Mouse (Mus musculus) C2C12 (cell line): ENCODE data around the gene Map9. TPM values are rescaled to one million over a fixed set of nuclear protein-coding genes. Genes with fewer than 3 reads are reported as not detected.
"Not testable (repeated sequence)": the region's sequence is repeated elsewhere in the genome, so short reads cannot be mapped to it uniquely, and the experiment has no call there.

ENCODE experiments used
- H3K27me3 ChIP-seq: one replicate; pipeline ENCODE4 v1.6.1; 2011; ENCODE audit not compliant: control insufficient read depth, insufficient read depth, insufficient read length
- H3K36me3 ChIP-seq: one replicate; pipeline ENCODE4 v1.6.1; 2011; ENCODE audit not compliant: control insufficient read depth, insufficient read depth
- H3K4me3 ChIP-seq: one replicate; pipeline ENCODE4 v1.5.1; 2011; ENCODE audit warnings: mild to moderate bottlenecking, control low read depth; ENCODE audit not compliant: poor library complexity, insufficient read depth, severe bottlenecking
- H3K79me2 ChIP-seq: one replicate; pipeline ENCODE4 v1.6.1; 2011; ENCODE audit not compliant: control insufficient read depth, insufficient read depth
- H3K79me3 ChIP-seq: one replicate; pipeline ENCODE4 v1.6.1; 2011; ENCODE audit warnings: low read depth, control low read depth
- H3ac ChIP-seq: one replicate; pipeline ENCODE3; 2011; ENCODE audit warnings: low read depth; ENCODE audit not compliant: control insufficient read depth, insufficient read length
- CEBPB ChIP-seq: IDR thresholded peaks from one replicate; pipeline ENCODE4 v1.6.1; 2011; ENCODE audit warnings: low read depth, mild to moderate bottlenecking, control low read depth, moderate library complexity
- CTCF ChIP-seq: IDR thresholded peaks from one replicate; pipeline ENCODE4 v1.5.1; 2011; ENCODE audit not compliant: control insufficient read depth, insufficient read depth, insufficient read length
- FOSL1 ChIP-seq: IDR thresholded peaks from one replicate; pipeline ENCODE4 v1.8.0; 2011; ENCODE audit warnings: mild to moderate bottlenecking, low read length; ENCODE audit not compliant: poor library complexity, insufficient read depth, severe bottlenecking
- MAX ChIP-seq: IDR thresholded peaks from one replicate; pipeline ENCODE4 v1.6.1; 2011; ENCODE audit warnings: mild to moderate bottlenecking, control low read depth
- MYOD1 ChIP-seq: IDR thresholded peaks from one replicate; pipeline ENCODE4 v1.6.1; 2011; ENCODE audit warnings: low read depth; ENCODE audit not compliant: control insufficient read depth, insufficient read length
- MYOG ChIP-seq: IDR thresholded peaks from one replicate; pipeline ENCODE4 v1.6.1; 2011; ENCODE audit not compliant: control insufficient read depth, insufficient read length; ENCODE audit errors: extremely low read depth
- USF1 ChIP-seq: IDR thresholded peaks from one replicate; pipeline ENCODE4 v1.6.1; 2011; ENCODE audit warnings: low read depth, mild to moderate bottlenecking, control low read depth, moderate library complexity
- long read RNA-seq, 2 experiments: library from polyadenylated mRNA; unstranded; transcript quantifications; one replicate each; pipeline ENCODE4 v2.0.0; 2019 to 2020
- polyA plus RNA-seq: library from polyadenylated mRNA; unstranded; fragments of >200 nt; fragmentation: generic; extraction: Trizol; gene quantifications from one replicate; pipeline ENCODE4 v1.2.1, GENCODE M21; 2012; ENCODE audit warnings: missing spikeins

Map9 gene
- polyA plus RNA-seq, result 0.56 TPM
- long read RNA-seq, experiment 1, partial matches to known transcripts, result 1 of 1 reads
- long read RNA-seq, experiment 1, other reads (novel, unspliced or antisense), result 0 of 1 reads
- long read RNA-seq, experiment 2, partial matches to known transcripts, result 2 of 2 reads
- long read RNA-seq, experiment 2, other reads (novel, unspliced or antisense), result 0 of 2 reads

DNA sequence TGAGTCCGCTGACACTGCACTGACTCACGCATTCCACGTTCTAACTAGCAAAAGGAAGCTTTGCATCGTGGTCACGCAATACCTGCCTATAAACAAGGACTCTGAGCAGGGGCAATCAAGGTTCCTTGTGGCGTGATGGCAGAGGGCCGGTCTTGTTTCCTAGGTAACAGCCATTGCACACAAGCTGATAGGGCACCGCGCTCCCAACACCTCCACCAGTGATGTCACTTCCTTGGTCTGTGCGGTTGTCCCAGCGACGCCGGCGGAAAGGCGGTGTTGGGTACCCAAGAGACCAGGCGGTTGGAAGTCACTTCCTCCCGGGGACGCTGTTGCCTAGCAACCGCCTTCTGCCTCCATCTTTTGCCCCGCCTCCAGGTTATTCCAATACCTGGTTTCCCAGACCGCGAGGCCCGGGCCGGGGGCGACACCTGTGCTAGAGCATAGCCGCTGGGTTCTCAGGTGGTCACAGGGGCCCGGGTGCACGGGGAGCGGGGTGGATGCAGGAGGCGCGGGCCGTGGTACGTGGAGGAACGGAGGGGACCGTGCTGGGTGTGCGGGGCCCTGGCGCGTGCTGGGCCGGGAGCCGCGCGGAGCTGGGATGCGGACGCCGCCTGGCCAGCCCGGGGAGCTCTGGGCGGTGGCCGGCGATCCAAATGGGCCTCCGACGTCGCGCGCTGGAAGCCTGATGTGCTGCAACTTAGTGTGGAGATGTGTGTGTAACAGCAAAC is at the start of gene Map9:
Gene Map9, plus strand, starts transcription at position 248 of the 728 bp plus-strand sequence.
- Histone ChIP-seq H3K36me3 (no peaks in the 10 kb centered on the region), H3K79me2 (no peaks in the 10 kb centered on the region), H3K27me3 (no peaks in the 10 kb centered on the region), H3K4me3 (peak within 1 kb of the TSS; percentile 63), H3ac (peak within 1 kb of the TSS; percentile 61), H3K79me3 (no peaks in the 10 kb centered on the region)
- no peak for TF ChIP-seq USF1
- no peak for TF ChIP-seq FOSL1
- no peak for TF ChIP-seq MYOD1
- no peak for TF ChIP-seq MYOG
- no peak for TF ChIP-seq CTCF
- no peak for TF ChIP-seq MAX
- TF ChIP-seq CEBPB, result no peak

DNA sequence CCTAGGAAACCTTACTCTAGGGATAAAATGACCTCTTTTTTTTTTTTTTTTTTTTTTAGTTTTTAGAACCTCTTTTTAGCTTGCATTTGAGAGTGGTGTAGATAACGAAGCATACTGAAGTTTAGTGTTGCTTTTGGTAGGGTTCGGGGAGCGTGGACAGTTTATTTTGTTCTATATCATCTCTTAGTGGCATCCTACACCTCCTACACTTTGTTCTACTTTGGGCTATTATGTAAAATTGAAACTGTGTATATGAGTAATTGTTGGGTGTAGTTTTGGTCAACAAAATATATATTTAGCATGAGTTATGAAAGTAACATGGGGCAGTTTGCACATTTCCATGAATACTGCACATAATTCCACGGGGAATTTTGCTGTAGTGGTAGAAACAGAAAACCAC is 42.1 kb upstream of the Map9 start:
- H3K79me2 ChIP-seq, result no peaks in the 10 kb centered on the region
- no peaks in the 10 kb centered on the region for H3K27me3 ChIP-seq
- no peak for TF ChIP-seq MYOG
- no peak for TF ChIP-seq FOSL1
- no peak for TF ChIP-seq MYOD1
- no peak for TF ChIP-seq USF1
- no peak for TF ChIP-seq CEBPB
- no peak for TF ChIP-seq MAX
- TF ChIP-seq CTCF, result no peak
- H3K36me3 ChIP-seq, result no peaks in the 10 kb centered on the region
- H3ac ChIP-seq, result no peak overlapping the region
- no peak overlapping the region for H3K4me3 ChIP-seq
- no peaks in the 10 kb centered on the region for H3K79me3 ChIP-seq

DNA sequence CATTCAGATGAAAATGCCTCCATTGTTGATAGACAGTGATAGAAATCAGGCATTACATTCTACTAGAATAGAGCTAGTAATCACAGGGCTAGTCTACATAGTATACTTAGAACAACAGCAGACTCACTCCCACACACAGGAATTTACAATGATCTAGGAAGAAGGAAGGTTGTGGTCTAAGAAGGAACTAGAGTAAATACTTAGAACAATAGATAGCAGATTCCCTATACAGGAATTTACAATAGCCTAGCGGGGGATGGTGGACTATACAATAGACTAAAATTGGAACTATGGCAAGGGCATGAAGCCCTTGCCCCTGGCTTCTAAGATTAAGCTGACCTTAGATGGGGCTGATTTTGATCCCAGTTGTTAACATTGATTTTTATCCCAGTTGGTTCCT is 31.1 kb upstream of the Map9 start:
- not testable (repeated sequence) for H3K4me3 ChIP-seq, H3K36me3 ChIP-seq, H3ac ChIP-seq, H3K79me2 ChIP-seq, H3K79me3 ChIP-seq, H3K27me3 ChIP-seq

- no peaks in the 10 kb centered on the region for H3K36me3 ChIP-seq
- no peaks in the 10 kb centered on the region for H3K79me2 ChIP-seq
- no peak overlapping the region for H3ac ChIP-seq
- peaks cover 4% of the 10 kb centered on the region for H3K27me3 ChIP-seq
- no peaks in the 10 kb centered on the region for H3K79me3 ChIP-seq
- no peak overlapping the region for H3K4me3 ChIP-seq
- TF ChIP-seq MYOD1, result no peak
These were observed 25.8 kb upstream of the Map9 start for GRCm38 (mm10) chr3:82332067-82332466.

- Histone ChIP-seq H3K4me3 (no peak overlapping the region), H3K79me3 (no peaks in the 10 kb centered on the region), H3K27me3 (peaks cover 4% of the 10 kb centered on the region), H3K36me3 (no peaks in the 10 kb centered on the region), H3K79me2 (no peaks in the 10 kb centered on the region), H3ac (no peak overlapping the region)
- no peak for TF ChIP-seq USF1
- TF ChIP-seq CTCF, result no peak
- no peak for TF ChIP-seq MYOD1
- TF ChIP-seq MYOG, result no peak
- no peak for TF ChIP-seq FOSL1
- no peak for TF ChIP-seq CEBPB
- TF ChIP-seq MAX, result no peak
These were observed 25.3 kb upstream of the Map9 start for GRCm38 (mm10) chr3:82332536-82332935.

GRCm38 (mm10) chr3:82333128-82333969 is 24.5 kb upstream of the Map9 start:
- no peaks in the 10 kb centered on the region for H3K79me3 ChIP-seq
- no peaks in the 10 kb centered on the region for H3K36me3 ChIP-seq

More at GRCm38 (mm10) chr3:82333128-82333969, 24.5 kb upstream of the Map9 start:
- no peak overlapping the region for H3K4me3 ChIP-seq
- no peaks in the 10 kb centered on the region for H3K79me2 ChIP-seq
- no peak overlapping the region for H3ac ChIP-seq
- peak; percentile 62 for TF ChIP-seq CTCF
- no peak for TF ChIP-seq MAX
- H3K27me3 ChIP-seq, result peaks cover 4% of the 10 kb centered on the region
